Mouse (Mus musculus) adrenal gland, postnatal 36 days (tissue): Measurements from ENCODE around the gene Alpk1. TPM values are rescaled to one million over a fixed set of nuclear protein-coding genes. Genes with fewer than 3 reads are reported as not detected.

Experiments used
- DNase-seq, 2 experiments: peaks; one replicate each; pipeline ENCODE4 v3.0.0; 2021; ENCODE audit warnings: mixed read lengths in 1 of 2
- total RNA-seq, 2 experiments: library from RNA; stranded (reverse); gene quantifications; 2 replicates each; pipeline ENCODE4 v1.2.3; 2021

Alpk1 gene
- total RNA-seq, 2 experiments from 2014 or later, result 9.4 to 12.7 TPM

GRCm38 (mm10) chr3:127694802-127695771, 85.2 kb downstream of the Alpk1 start:
- no peak for DNase-seq

GRCm38 (mm10) chr3:127691230-127691629, 89.1 kb downstream of the Alpk1 start:
- DNase-seq, result no peak

- no peak for DNase-seq
Observed at GRCm38 (mm10) chr3:127679703-127680102, 100.6 kb downstream of the Alpk1 start.

GRCm38 (mm10) chr3:127661646-127662531, 118.4 kb downstream of the Alpk1 start:
- DNase-seq, result no peak

- DNase-seq, result no peak
Observed at GRCm38 (mm10) chr3:127660712-127661111, 119.6 kb downstream of the Alpk1 start.

GRCm38 (mm10) chr3:127651742-127652653, 128.3 kb downstream of the Alpk1 start:
- DNase-seq, result no peak

- no peak for DNase-seq
Observed at GRCm38 (mm10) chr3:127646156-127646825, 134.0 kb downstream of the Alpk1 start.

GRCm38 (mm10) chr3:127642211-127642610, 138.1 kb downstream of the Alpk1 start:
- no peak for DNase-seq

GRCm38 (mm10) chr3:127640762-127641700, 139.3 kb downstream of the Alpk1 start:
- no peak for DNase-seq

- DNase-seq, result peak; percentile 28 to 40
Observed at GRCm38 (mm10) chr3:127639875-127640761, 140.2 kb downstream of the Alpk1 start.

- no peak for DNase-seq
Observed at GRCm38 (mm10) chr3:127634984-127635349, 145.4 kb downstream of the Alpk1 start.

GRCm38 (mm10) chr3:127634101-127634983, 146.0 kb downstream of the Alpk1 start:
- DNase-seq, result peak; percentile 81 to 88

- peak in 1 of 2 experiments; percentile 36 for DNase-seq
Observed at GRCm38 (mm10) chr3:127633080-127634032, 147.0 kb downstream of the Alpk1 start, which contains the start of gene Neurog2. Gene Neurog2, plus strand, starts transcription at chr3:127633135.

- peak; percentile 20 to 37 for DNase-seq
Observed at GRCm38 (mm10) chr3:127632531-127632930, 147.8 kb downstream of the Alpk1 start.

- DNase-seq, result no peak
Observed at GRCm38 (mm10) chr3:127631582-127631981, 148.7 kb downstream of the Alpk1 start.

GRCm38 (mm10) chr3:127630735-127631372, 149.5 kb downstream of the Alpk1 start:
- DNase-seq, result no peak
